Mouse (Mus musculus) neural tube, postnatal 0 days (tissue): ENCODE results near the gene Abraxas1. TPM values are rescaled to one million over a fixed set of nuclear protein-coding genes. Genes with fewer than 3 reads are reported as not detected.

Experiments used
- polyA plus RNA-seq: library from polyadenylated mRNA; unstranded; fragments of >200 nt; fragmentation: Nextera tagmentation; extraction: Ambion mirVana; gene quantifications from 2 replicates; pipeline ENCODE4 v1.2.1, GENCODE M21; 2015

Abraxas1 gene
- polyA plus RNA-seq: 9.8 and 11.6 TPM in 2 replicates

DNA sequence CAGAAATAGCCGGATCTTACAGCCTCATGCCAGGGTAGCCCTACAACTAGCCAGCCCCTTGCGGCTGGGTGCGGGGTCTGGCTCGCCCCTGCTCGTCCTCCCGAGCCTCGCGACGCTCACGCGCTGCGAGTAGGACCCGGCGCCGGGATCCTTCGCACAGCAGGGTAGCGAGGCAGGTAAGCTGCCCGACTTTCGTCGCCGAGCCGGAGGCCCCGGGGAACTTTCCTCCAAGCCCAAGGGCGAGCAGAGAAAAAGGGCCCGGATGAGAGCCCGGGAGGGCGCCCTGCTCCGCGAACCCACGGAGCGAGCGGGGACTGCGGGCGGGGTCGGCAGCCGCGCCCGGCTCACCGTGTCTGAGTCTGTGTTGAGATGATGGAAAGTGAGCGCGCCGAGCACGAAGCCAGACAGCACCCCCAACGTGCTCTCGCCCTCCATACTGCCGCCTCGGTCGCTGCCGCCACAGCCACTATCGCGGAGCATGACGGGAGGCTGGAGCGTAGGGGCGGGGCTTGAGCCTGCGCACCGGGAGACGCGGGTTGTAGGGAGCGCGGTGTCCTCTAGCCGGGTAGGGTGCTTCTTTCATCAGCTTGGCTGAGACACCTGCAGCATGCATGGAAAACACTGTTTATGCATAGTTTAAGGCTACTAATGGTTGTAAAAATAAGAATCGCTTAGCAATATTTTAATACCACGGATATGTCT lies at the start of gene Abraxas1:
TSS of gene Abraxas1 (minus strand) at position 483 of the 702 bp plus-strand sequence.

GRCm38 (mm10) chr5:100845485-100845847 lies 24.7 kb upstream of the Abraxas1 start, which contains the start of gene Gpat3:
Gene Gpat3, plus strand, starts transcription at chr5:100845713.

DNA sequence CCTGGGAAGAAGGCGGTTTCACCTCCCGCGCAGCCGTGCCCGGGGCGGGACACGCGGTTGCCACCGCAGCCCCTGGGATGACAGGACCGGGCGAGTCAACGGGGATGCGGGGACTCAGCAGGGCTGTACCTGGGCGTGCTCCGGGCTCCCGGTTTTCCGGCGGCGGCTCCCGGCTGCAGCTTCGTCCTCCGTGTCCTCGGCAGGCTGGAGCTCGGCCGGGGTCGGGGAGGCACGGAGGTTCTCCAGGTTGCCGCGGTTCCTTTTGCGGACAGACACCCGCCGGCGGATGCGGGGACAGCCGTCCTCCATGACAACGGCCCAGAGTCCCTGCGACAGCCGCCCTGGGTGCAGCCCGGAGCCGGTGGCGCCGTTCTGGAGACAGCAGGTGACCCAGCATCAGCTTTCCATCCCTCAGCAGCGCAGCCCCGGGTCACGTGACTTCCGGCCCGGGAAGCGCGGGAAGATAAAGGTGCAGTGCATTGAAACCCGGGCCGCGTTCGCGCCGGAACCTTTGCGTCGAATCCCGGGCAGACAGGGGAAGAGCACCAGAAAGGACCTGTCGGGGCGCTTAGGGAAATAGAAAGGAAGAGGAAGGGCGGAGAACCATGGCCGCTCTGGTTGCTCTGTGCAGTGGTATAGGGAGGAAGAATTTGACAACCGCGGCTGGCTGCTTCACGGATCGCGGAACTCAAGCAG lies 22.5 kb downstream of the Abraxas1 start, which contains the start of the genes Helq and Mrps18c:
TSS of gene Helq (minus strand) at position 434 of the 696 bp plus-strand sequence.
TSS of gene Mrps18c (plus strand) at position 463 of the 696 bp plus-strand sequence.

Other genes with a start within 250 kb of the Abraxas1 start
- gene Plac8, start 248.7 kb downstream of the Abraxas1 start, polyA plus RNA-seq: 3.4 and 4.4 TPM in 2 replicates
- 63.3 and 73.8 TPM in 2 replicates for gene Coq2, start 145.8 kb downstream of the Abraxas1 start, polyA plus RNA-seq
- 1.0 and 1.2 TPM in 2 replicates for gene Hpse, start 101.2 kb downstream of the Abraxas1 start, polyA plus RNA-seq
- gene Helq, start 22.4 kb downstream of the Abraxas1 start, polyA plus RNA-seq: 11.6 and 11.7 TPM in 2 replicates
- 171 and 200 TPM in 2 replicates for gene Mrps18c, start 22.3 kb downstream of the Abraxas1 start, polyA plus RNA-seq
- gene Gpat3, start 24.7 kb upstream of the Abraxas1 start, polyA plus RNA-seq: 2.2 and 3.2 TPM in 2 replicates